Mouse (Mus musculus) stomach, postnatal 0 days (tissue): ENCODE data around the gene Rassf2.

Experiments used
- CTCF ChIP-seq: IDR thresholded peaks from 2 replicates; pipeline ENCODE4 v1.5.1; 2016; ENCODE audit warnings: antibody characterized with exemption, low read depth, mild to moderate bottlenecking, moderate library complexity
- EP300 ChIP-seq: optimal IDR thresholded peaks from 2 replicates; pipeline ENCODE3; 2016; ENCODE audit warnings: antibody characterized with exemption

DNA sequence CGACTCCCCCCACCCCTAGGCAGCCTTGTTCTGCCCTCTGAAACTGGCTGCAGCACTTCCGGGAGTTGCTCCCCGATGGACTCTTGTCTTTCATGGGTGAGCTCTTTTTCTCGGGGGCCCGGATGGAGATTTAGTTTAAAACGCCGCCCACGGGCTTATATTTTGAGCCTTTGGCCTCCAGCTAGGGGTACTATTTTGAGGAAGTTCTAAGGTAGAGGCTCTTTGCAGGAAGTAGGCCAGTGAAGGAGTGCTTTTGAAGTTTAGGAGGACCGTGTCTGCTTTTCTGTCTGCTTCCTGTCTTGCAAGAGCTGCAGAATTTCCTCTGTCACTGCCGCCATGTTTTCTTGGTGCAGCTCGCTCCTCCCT is 5.4 kb upstream of the Rassf2 start:
- TF ChIP-seq CTCF (no peak), EP300 (no peak)
